Mouse (Mus musculus): ENCODE results near the gene Lrrc66.

GRCm38 (mm10) chr5:73564038-73564437, 68.3 kb downstream of the Lrrc66 start:
- TF ChIP-seq POLR2A (IDR thresholded peaks at IDR 0.05; ENCODE audit: low read depth, low read length) (no peak), CTCF (IDR thresholded peaks at IDR 0.05; ENCODE audit: extremely low read depth, insufficient read depth, insufficient read length, insufficient replicate concordance) (no peak)

Data from spleen, adult 2 months (tissue).